Mouse (Mus musculus) stomach, embryonic 16.5 days (tissue): ENCODE measurements around the gene Rps6ka6. TPM values are rescaled to one million over a fixed set of nuclear protein-coding genes. Genes with fewer than 3 reads are reported as not detected.

Experiments used
- ATAC-seq: fragments of 200-750 bp; cut with Nextera tagmentation; 2 replicates; pipeline ENCODE4 v1.8.0; 2017; ENCODE audit warnings: moderate number of reproducible peaks, moderate TSS enrichment; ENCODE audit not compliant: insufficient read depth, low FRiP score
- H3K27ac ChIP-seq: fragments of 300-500 bp; sonication (generic); 2 replicates; pipeline ENCODE4 v1.5.1; 2014; ENCODE audit warnings: low read length
- H3K27me3 ChIP-seq: fragments of 300-500 bp; sonication (generic); 2 replicates; pipeline ENCODE4 v1.6.1; 2014; ENCODE audit warnings: low read length, control low read depth, mixed read lengths; ENCODE audit not compliant: control insufficient read depth, insufficient read depth
- H3K36me3 ChIP-seq: fragments of 300-500 bp; sonication (generic); 2 replicates; pipeline ENCODE4 v1.6.1; 2014; ENCODE audit warnings: low read length; ENCODE audit not compliant: control insufficient read depth, insufficient read depth
- H3K4me1 ChIP-seq: fragments of 300-500 bp; sonication (generic); 2 replicates; pipeline ENCODE4 v1.6.1; 2014; ENCODE audit warnings: low read length, control low read depth, mixed read lengths; ENCODE audit not compliant: control insufficient read depth, insufficient read depth
- H3K4me2 ChIP-seq: fragments of 300-500 bp; sonication (generic); 2 replicates; pipeline ENCODE4 v1.6.1; 2014; ENCODE audit warnings: low read depth, low read length, mixed read lengths
- H3K4me3 ChIP-seq: fragments of 300-500 bp; sonication (generic); replicated peaks from 2 replicates; pipeline ENCODE4 v1.5.1; 2014; ENCODE audit warnings: mild to moderate bottlenecking, low read length
- H3K9ac ChIP-seq: fragments of 300-500 bp; sonication (generic); 2 replicates; pipeline ENCODE4 v1.6.1; 2014; ENCODE audit warnings: low read length
- H3K9me3 ChIP-seq: fragments of 300-500 bp; sonication (generic); replicated peaks from 2 replicates; pipeline ENCODE4 v1.6.1; 2016; ENCODE audit warnings: low read length, control low read depth; ENCODE audit not compliant: control insufficient read depth
- WGBS: fragments of 180-500 bp; shearing (Covaris S2); extraction: QIAGEN DNeasy Blood & Tissue Kit; methylation state at CpG from one replicate; pipeline ENCODE4 v1.1.7; 2014; 5-methylcytosine and 5-hydroxymethylcytosine counted together
- polyA plus RNA-seq: library from polyadenylated mRNA; unstranded; fragments of >200 nt; fragmentation: Nextera tagmentation; extraction: Ambion mirVana; gene quantifications from 2 replicates; pipeline ENCODE4 v1.2.1, GENCODE M21; 2015

Gene Rps6ka6
- polyA plus RNA-seq, 1 experiment from 2014 or later = 15.0 TPM

DNA sequence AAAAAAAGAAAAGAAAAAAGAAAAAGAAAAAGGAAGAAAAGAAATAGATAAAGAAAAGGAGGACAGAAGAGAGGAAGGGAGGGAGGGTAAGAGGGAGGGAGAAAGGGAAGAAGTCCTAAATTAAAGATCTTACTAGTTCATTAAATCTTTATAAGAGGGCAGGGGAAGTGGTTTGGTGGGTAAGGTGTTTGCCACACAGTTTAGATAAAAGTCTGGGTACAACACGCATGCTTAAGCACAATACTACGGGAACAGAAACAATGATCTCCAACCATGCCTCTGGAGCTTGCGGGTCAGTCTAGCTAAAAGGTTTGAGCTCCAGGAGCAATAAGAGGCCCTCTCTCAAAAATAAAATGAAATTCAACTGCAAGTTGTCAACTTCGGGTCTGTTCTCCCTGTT lies 123.0 kb downstream of the Rps6ka6 start:
- 85% methylated on average over 4 of the region's 4 CpGs for WGBS
- Histone ChIP-seq H3K4me3 (no peak overlapping the region), H3K9ac (no peak overlapping the region), H3K4me1 (no peaks in the 10 kb centered on the region), H3K27me3 (no peaks in the 10 kb centered on the region), H3K9me3 (no peaks in the 10 kb centered on the region), H3K36me3 (no peaks in the 10 kb centered on the region), H3K4me2 (no peak overlapping the region), H3K27ac (no peak overlapping the region)
- no peak for ATAC-seq

GRCm38 (mm10) chrX:111404816-111405215 lies 132.9 kb downstream of the Rps6ka6 start:
- Histone ChIP-seq H3K4me3 (no peak overlapping the region), H3K4me1 (no peaks in the 10 kb centered on the region), H3K9ac (no peak overlapping the region), H3K36me3 (no peaks in the 10 kb centered on the region), H3K27me3 (no peaks in the 10 kb centered on the region), H3K4me2 (no peak overlapping the region), H3K9me3 (no peaks in the 10 kb centered on the region), H3K27ac (no peak overlapping the region)
- WGBS = 82% methylated on average over 2 of the region's 2 CpGs
- ATAC-seq = no peak

- no peaks in the 10 kb centered on the region for H3K36me3 ChIP-seq
- WGBS = 78% methylated on average over 5 of the region's 5 CpGs
- H3K4me3 ChIP-seq = no peak overlapping the region
- no peak overlapping the region for H3K4me2 ChIP-seq
- no peaks in the 10 kb centered on the region for H3K4me1 ChIP-seq
- H3K27me3 ChIP-seq = no peaks in the 10 kb centered on the region
- H3K9ac ChIP-seq = no peak overlapping the region
- no peaks in the 10 kb centered on the region for H3K9me3 ChIP-seq
- no peak for ATAC-seq
- H3K27ac ChIP-seq = no peak overlapping the region
Observed at GRCm38 (mm10) chrX:111377020-111377419, 160.7 kb downstream of the Rps6ka6 start.

DNA sequence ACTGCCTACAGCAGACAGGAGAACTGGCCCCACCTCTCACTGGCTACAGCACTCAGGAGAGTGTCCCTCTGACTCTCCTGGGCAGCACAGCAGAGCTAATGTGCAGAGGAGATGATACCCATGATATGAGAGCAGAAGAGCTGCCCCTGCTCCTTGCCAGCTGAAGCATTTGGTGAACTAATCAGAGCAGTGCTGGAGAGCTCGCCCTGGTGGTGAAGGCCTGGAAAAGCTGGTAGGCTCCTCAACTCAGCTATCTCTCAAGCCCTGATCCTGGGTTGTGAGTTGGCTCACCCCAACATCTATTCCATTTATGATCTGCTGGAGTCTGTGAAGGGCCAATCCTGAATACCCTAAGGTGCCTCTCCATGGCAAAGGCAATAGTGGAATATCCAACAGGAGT lies 163.6 kb downstream of the Rps6ka6 start:
- ATAC-seq = no peak
- H3K36me3 ChIP-seq = no peaks in the 10 kb centered on the region
- H3K4me3 ChIP-seq = no peak overlapping the region
- no peaks in the 10 kb centered on the region for H3K9me3 ChIP-seq
- no peaks in the 10 kb centered on the region for H3K27me3 ChIP-seq
- no peaks in the 10 kb centered on the region for H3K4me1 ChIP-seq
- no peak overlapping the region for H3K27ac ChIP-seq
- 33% methylated on average over 1 of the region's 1 CpGs for WGBS
- no peak overlapping the region for H3K9ac ChIP-seq
- H3K4me2 ChIP-seq = no peak overlapping the region

Other genes starting within 250 kb of the Rps6ka6 start
- 0.44 and 0.53 TPM in 2 replicates for gene Hdx, start 159.1 kb upstream of the Rps6ka6 start, polyA plus RNA-seq